Mouse (Mus musculus) heart, postnatal 14 days (tissue): ENCODE results near the gene Ddx10. TPM values are rescaled to one million over a fixed set of nuclear protein-coding genes. Genes with fewer than 3 reads are reported as not detected.

Experiments used
- DNase-seq, 2 experiments: peaks; one replicate each; pipeline ENCODE4 v3.0.0; 2021 to 2022
- intact Hi-C: fragments of 180-260 bp; cut with DNase I; formaldehyde crosslinking; loops from one replicate; pipeline ENCODE4 v1.15.1; 2025
- long read RNA-seq, 2 experiments: library from polyadenylated mRNA; stranded (forward); transcript quantifications; one replicate each; pipeline ENCODE4 v2.0.0; 2021
- total RNA-seq, 2 experiments: library from RNA; stranded (reverse); gene quantifications; 2 replicates each; pipeline ENCODE4 v1.2.3; 2021

Ddx10 gene
- total RNA-seq = 1 to 10 TPM; 9.6 to 9.7 TPM
- long read RNA-seq, experiment 1, transcript Ddx10-201 (18 exons, 3,128 nt) = major isoform, 13 of 16 reads
- long read RNA-seq, experiment 1, partial matches to known transcripts = 2 of 16 reads
- long read RNA-seq, experiment 1, other reads (novel, unspliced or antisense) = 1 of 16 reads
- long read RNA-seq, experiment 2, transcript Ddx10-201 (18 exons, 3,128 nt) = major isoform, 5 of 6 reads
- long read RNA-seq, experiment 2, partial matches to known transcripts = 1 of 6 reads
- long read RNA-seq, experiment 2, other reads (novel, unspliced or antisense) = 0 of 6 reads

GRCm38 (mm10) chr9:53247953-53248397 is at the start of gene Ddx10:
Gene Ddx10 (minus strand): TSS chr9:53248053.
- intact Hi-C loops = loop anchor here (5.0 kb wide), 1 partner anchor 289 kb away; the partner anchor contains the start of genes Atm and Npat
- DNase-seq = peak; percentile 97

DNA sequence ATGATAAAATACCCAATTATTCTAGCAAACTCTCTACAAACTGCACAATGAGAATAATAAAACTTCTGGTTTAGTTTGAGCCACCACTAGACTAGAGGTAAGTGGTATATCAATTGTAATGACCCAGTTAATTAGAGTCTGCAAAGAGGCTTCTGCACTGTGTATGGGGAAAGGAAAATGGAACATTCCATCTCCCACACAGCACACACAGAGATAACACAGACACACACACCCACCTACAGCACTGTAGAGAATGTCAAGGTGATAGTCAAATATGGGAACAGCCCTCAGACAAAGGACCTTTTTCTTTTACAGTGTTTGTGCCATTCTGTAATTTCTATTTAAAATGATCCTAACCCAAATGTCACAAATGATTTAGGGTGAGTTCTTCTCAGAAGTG is 45.0 kb upstream of the Ddx10 start:
- no peak for DNase-seq
- intact Hi-C loops = no loop called here

- intact Hi-C loops = no loop called here
- DNase-seq = no peak
Observed at GRCm38 (mm10) chr9:53290006-53290405, 42.2 kb upstream of the Ddx10 start.

GRCm38 (mm10) chr9:53286793-53287192 is 38.9 kb upstream of the Ddx10 start:
- no peak for DNase-seq
- intact Hi-C loops = no loop called here

DNA sequence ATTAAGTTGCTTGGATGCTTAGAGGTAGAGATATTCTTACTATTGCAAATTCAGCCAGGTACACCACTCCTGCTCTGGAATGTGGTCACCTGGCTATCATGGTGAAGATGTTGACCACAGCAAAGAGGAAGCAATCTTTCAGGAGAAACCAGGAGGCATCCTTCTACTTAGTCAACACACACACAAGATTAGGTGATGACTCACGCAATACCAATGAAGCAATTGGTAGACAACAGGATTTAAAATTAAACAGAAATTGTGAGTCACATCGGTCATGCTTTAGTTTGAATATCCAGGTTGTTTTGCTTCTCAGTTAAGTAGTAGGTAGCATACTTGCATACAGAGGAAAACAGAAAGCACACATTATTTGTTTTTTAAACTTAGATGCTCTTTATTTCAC is 31.1 kb upstream of the Ddx10 start:
- intact Hi-C loops = no loop called here
- no peak for DNase-seq

DNA sequence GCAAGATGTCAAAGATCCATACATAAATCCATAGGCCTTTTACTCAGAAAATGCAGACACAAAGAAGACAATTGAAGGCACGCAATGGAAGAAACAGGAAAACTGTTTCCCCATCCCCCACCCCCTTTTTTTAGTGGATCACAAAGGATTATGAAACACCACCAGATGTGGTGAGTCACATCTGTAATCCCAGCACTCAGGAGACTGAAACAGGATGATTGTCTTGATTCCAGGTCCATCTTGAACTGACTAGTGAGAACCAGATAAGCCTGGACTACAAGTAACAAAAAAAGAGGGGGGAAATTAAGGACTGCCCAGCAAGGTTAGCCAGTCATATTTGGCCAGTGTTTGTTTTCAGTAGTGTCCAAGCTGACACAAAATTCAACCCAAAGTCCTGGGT is 28.5 kb upstream of the Ddx10 start:
- DNase-seq = no peak
- intact Hi-C loops = no loop called here

- no peak for DNase-seq
- intact Hi-C loops = no loop called here
Observed at GRCm38 (mm10) chr9:53272714-53273113, 24.9 kb upstream of the Ddx10 start.

GRCm38 (mm10) chr9:53272207-53272606 is 24.4 kb upstream of the Ddx10 start:
- intact Hi-C loops = no loop called here
- no peak for DNase-seq

GRCm38 (mm10) chr9:53271281-53272022 is 23.6 kb upstream of the Ddx10 start:
- intact Hi-C loops = no loop called here
- no peak for DNase-seq

GRCm38 (mm10) chr9:53269466-53269755 is 21.6 kb upstream of the Ddx10 start:
- DNase-seq = no peak
- intact Hi-C loops = no loop called here

GRCm38 (mm10) chr9:53268731-53269465 is 21.0 kb upstream of the Ddx10 start:
- intact Hi-C loops = no loop called here
- peak in 1 of 2 experiments; percentile 31 for DNase-seq

- intact Hi-C loops = no loop called here
- DNase-seq = no peak
Observed at GRCm38 (mm10) chr9:53268036-53268435, 20.2 kb upstream of the Ddx10 start.

DNA sequence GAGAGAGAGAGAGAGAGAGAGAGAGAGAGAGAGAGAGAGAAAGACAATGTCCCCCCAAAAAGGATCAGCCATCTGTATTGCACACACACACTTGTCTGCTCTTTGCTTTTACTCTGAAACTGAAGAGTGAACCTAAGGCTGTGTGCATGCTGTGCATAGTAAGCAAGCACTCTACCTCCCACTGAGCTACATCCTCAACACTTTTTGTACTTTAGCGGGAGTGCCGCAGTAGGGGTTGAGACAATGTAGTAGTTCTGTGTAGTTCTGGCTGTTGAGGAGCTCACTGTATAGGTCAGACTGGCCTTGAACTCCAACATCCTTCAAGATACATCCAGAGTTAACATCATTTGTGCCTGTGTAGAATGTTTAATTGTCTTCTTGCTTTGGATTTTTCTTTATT is 17.7 kb upstream of the Ddx10 start:
- no peak for DNase-seq
- intact Hi-C loops = no loop called here

DNA sequence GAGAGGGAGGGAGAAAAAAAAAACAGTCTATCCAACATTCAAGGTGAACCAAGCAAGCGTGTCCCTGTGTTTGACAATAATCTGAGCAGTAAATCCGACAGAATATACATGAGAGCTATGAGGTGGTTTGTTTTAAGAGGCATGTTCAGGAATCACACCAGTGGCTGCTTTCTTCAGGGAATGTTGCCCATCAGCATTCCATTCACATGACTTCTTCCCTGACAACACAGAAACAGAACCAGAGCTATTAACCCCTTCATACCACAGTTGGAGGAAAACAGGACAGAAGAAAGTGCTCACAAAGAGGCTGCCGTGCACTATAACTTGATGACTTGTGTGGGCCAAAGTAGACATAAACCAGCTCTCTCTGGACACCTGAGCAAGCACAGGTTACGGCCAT is 16.5 kb upstream of the Ddx10 start:
- DNase-seq = no peak
- intact Hi-C loops = no loop called here

DNA sequence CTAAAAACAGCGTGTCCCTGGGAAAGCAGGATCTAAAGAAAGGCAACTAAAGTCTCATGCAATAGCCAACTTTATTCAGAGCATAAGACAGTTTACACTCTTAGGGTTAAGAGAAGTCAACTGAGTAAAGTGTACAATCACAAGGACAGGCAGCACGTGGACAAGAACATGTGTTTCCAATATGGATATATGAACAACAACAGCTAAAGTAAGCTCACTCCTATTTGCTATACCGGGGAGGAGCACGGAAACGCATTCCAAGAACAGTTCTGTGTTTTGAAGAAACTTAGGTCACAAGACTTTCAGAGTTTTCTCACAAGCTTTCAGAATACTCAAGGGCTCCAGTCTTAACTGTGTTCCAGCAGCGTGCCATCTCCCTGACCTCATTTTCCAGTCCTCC is 10.3 kb upstream of the Ddx10 start:
- intact Hi-C loops = loop anchor here (10.0 kb wide), 1 partner anchor 407 kb away; no protein-coding TSS in a partner anchor
- DNase-seq = no peak

DNA sequence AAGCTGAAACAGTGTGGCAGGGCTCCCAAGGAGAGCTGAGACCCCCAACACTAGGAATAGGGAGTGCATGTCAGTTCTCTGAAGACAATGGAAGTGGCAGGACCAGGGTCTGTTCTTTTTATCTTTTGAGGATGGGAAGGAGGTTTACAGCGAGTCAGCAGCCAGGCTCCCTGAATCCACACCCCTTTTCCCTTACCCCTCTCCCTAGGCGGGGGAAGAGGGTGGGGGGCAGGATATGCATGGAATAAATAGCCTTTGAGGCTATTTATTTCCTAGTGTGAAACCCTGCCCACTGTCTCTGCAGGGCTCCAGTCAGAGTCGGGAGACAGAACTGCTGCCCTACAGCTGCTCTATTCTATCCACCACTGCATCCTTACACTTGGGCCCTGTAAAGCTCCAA is 9.9 kb upstream of the Ddx10 start:
- intact Hi-C loops = loop anchor here (10.0 kb wide), 1 partner anchor 407 kb away; no protein-coding TSS in a partner anchor
- no peak for DNase-seq

- intact Hi-C loops = loop anchor here (10.0 kb wide), 1 partner anchor 408 kb away; no protein-coding TSS in a partner anchor
- DNase-seq = no peak
Observed at GRCm38 (mm10) chr9:53256690-53257305, 8.9 kb upstream of the Ddx10 start.

- peak; percentile 77 to 86 for DNase-seq
- intact Hi-C loops = loop anchor here (1.0 to 10.0 kb wide), 3 partner anchors 128 to 410 kb away; partner anchors contain the start of gene Kdelc2
Observed at GRCm38 (mm10) chr9:53254368-53254767, 6.5 kb upstream of the Ddx10 start.

DNA sequence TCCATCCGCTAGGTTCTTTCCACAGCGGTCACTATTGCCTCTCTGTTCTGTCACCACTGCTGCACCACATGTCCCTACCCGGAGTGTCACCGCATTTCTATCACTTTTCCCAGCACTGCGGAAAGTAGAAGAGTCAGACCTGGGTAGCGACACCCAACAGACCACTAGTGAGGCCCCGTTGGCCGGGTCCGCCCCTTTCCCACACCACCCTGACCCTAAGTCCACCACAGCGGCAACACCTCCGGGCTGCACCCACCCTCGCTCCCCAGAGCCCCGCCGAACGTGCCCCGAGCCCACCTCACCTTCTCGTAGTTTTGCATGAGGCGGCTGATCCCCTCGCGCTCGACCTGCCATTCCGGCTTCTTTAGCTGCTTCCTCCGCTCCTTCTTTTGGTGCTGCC is 337 bp downstream of the Ddx10 start:
- intact Hi-C loops = loop anchor here (5.0 kb wide), 1 partner anchor 290 kb away; the partner anchor contains the start of genes Atm and Npat
- no peak for DNase-seq

GRCm38 (mm10) chr9:53218181-53218580 is 29.7 kb downstream of the Ddx10 start:
- intact Hi-C loops = loop anchor here (2.0 kb wide), 1 partner anchor 919 kb away; no protein-coding TSS in a partner anchor
- peak in 1 of 2 experiments; percentile 2 for DNase-seq

DNA sequence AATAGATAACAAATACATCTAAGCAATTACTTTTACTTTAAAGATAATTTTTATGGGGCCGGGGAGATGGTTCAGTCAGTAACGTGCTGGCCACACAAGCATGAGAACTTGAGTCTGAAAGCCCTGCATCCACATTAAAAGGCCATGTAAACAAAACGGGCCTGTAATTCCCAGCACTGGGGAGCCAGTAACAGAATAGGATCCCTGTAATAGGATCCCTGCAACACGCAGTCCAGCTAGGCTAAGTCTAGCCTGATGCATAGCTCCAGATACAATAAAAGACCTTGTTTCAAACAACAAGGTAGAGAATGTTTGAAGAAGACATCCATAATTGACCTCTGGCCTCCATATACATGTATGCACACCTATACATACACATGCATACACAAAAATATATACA is 39.6 kb downstream of the Ddx10 start:
- DNase-seq = no peak
- intact Hi-C loops = no loop called here
